Comparison of ENCODE assay signal across 8 mouse cellular contexts in genomic region chr13:117289494-117290270, GRCm38 (mm10).
A peak's percentile ranks its signal among the peaks of the same experiment; 100 is the strongest.
DNase-seq lines count a peak whose midpoint lies in the region; ATAC-seq lines count a peak whose summit lies in the region.

No protein-coding gene starts in this region.

- no peaks in the 10 kb centered on the region for H3K4me1 ChIP-seq in forebrain, embryonic 16.5 days (replicated peaks; ENCODE audit: control insufficient read depth, insufficient read depth, low read length)
- no peaks in the 10 kb centered on the region for H3K4me1 ChIP-seq in hindbrain, embryonic 13.5 days (replicated peaks)
- no peaks in the 10 kb centered on the region for H3K4me1 ChIP-seq in lung, embryonic 15.5 days

- no peak overlapping the region for H3K4me3 ChIP-seq in forebrain, embryonic 16.5 days (replicated peaks; ENCODE audit: low read length)
- H3K4me3 ChIP-seq in hindbrain, embryonic 13.5 days = peak overlapping the region; percentile 7; the same call in 1 of the 2 replicates
- H3K4me3 ChIP-seq in lung, embryonic 15.5 days = peak overlapping the region; percentile 8; the same call in 1 of the 2 replicates

- H3K4me2 ChIP-seq in forebrain, embryonic 16.5 days (ENCODE audit: low read length) = peak overlapping the region; percentile 18; the same call in 1 of the 2 replicates
- H3K4me2 ChIP-seq in hindbrain, embryonic 13.5 days = peak overlapping the region; percentile 44
- H3K4me2 ChIP-seq in lung, embryonic 15.5 days = peak overlapping the region; percentile 44

- 34% methylated on average over 17 of the region's 17 CpGs for WGBS in forebrain, embryonic 16.5 days
- 32% methylated on average over 17 of the region's 17 CpGs for WGBS in hindbrain, embryonic 13.5 days
- WGBS in lung, embryonic 15.5 days = 31% methylated on average over 17 of the region's 17 CpGs

- H3K9ac ChIP-seq in forebrain, embryonic 16.5 days (replicated peaks; ENCODE audit: low read depth, low read length) = no peak overlapping the region
- H3K9ac ChIP-seq in hindbrain, embryonic 13.5 days = peak overlapping the region; percentile 44; the same call in 1 of the 2 replicates
- no peak overlapping the region for H3K9ac ChIP-seq in lung, embryonic 15.5 days

- H3K27ac ChIP-seq in forebrain, embryonic 16.5 days (ENCODE audit: low read length) = no peak overlapping the region
- H3K27ac ChIP-seq in hindbrain, embryonic 13.5 days = no peak overlapping the region
- no peak overlapping the region for H3K27ac ChIP-seq in lung, embryonic 15.5 days

- H3K9me3 ChIP-seq in forebrain, embryonic 16.5 days (ENCODE audit: control insufficient read depth, low read length) = no peaks in the 10 kb centered on the region
- no peaks in the 10 kb centered on the region for H3K9me3 ChIP-seq in hindbrain, embryonic 13.5 days
- H3K9me3 ChIP-seq in lung, embryonic 15.5 days = no peaks in the 10 kb centered on the region

- no peaks in the 10 kb centered on the region for H3K27me3 ChIP-seq in forebrain, embryonic 16.5 days (replicated peaks; ENCODE audit: control insufficient read depth, insufficient read depth, low read length)
- H3K27me3 ChIP-seq in hindbrain, embryonic 13.5 days = no peaks in the 10 kb centered on the region
- H3K27me3 ChIP-seq in lung, embryonic 15.5 days = no peaks in the 10 kb centered on the region

- peak; percentile 49 for DNase-seq in Muller cell, postnatal 12 days (ENCODE audit: inconsistent ontology term)
- DNase-seq in cerebellum, adult 11 months = peak; percentile 63
- peak; percentile 37 for DNase-seq in layer of hippocampus, adult 9-11 months
- peak; percentile 68 for DNase-seq in ovary, postnatal 14 days (ENCODE audit: low spot score)
- peak; percentile 74 for DNase-seq in thymus, postnatal 25 days

- H3K36me3 ChIP-seq in forebrain, embryonic 16.5 days (ENCODE audit: control insufficient read depth, insufficient read depth) = no peaks in the 10 kb centered on the region
- H3K36me3 ChIP-seq in hindbrain, embryonic 13.5 days = no peaks in the 10 kb centered on the region
- no peaks in the 10 kb centered on the region for H3K36me3 ChIP-seq in lung, embryonic 15.5 days

- peak; percentile 80 for ATAC-seq in forebrain, embryonic 16.5 days
- ATAC-seq in hindbrain, embryonic 13.5 days (ENCODE audit: low FRiP score) = peak; percentile 89
- ATAC-seq in lung, embryonic 15.5 days (ENCODE audit: borderline replicate concordance, extremely low read depth, low FRiP score, low TSS enrichment) = peak; percentile 55; the same call in 1 of the 2 replicates
